Mouse (Mus musculus) intestine, embryonic 16.5 days (tissue): ENCODE measurements around the gene Rps5. TPM values are rescaled to one million over a fixed set of nuclear protein-coding genes. Genes with fewer than 3 reads are reported as not detected.

Experiments
- ATAC-seq: fragments of 200-750 bp; cut with Nextera tagmentation; 2 replicates; pipeline ENCODE4 v1.8.0; 2017; ENCODE audit warnings: moderate TSS enrichment, moderate library complexity
- H3K27ac ChIP-seq: fragments of 300-500 bp; sonication (generic); 2 replicates; pipeline ENCODE4 v1.5.1; 2014; ENCODE audit warnings: mild to moderate bottlenecking, low read length
- H3K27me3 ChIP-seq: fragments of 300-500 bp; sonication (generic); replicated peaks from 2 replicates; pipeline ENCODE4 v1.6.1; 2014; ENCODE audit warnings: low read length, control low read depth, mixed read lengths; ENCODE audit not compliant: control insufficient read depth, insufficient read depth
- H3K36me3 ChIP-seq: fragments of 300-500 bp; sonication (generic); 2 replicates; pipeline ENCODE4 v1.6.1; 2014; ENCODE audit warnings: low read length, control low read depth; ENCODE audit not compliant: control insufficient read depth, insufficient read depth
- H3K4me1 ChIP-seq: fragments of 300-500 bp; sonication (generic); 2 replicates; pipeline ENCODE4 v1.6.1; 2014; ENCODE audit warnings: low read length, control low read depth, mixed read lengths; ENCODE audit not compliant: control insufficient read depth, insufficient read depth
- H3K4me2 ChIP-seq: fragments of 300-500 bp; sonication (generic); 2 replicates; pipeline ENCODE4 v1.6.1; 2014; ENCODE audit warnings: low read depth, low read length, control low read depth
- H3K4me3 ChIP-seq: fragments of 300-500 bp; sonication (generic); 2 replicates; pipeline ENCODE4 v1.5.1; 2014; ENCODE audit warnings: mild to moderate bottlenecking, low read length
- H3K9ac ChIP-seq: fragments of 300-500 bp; sonication (generic); 2 replicates; pipeline ENCODE4 v1.6.1; 2014; ENCODE audit warnings: low read depth, low read length
- H3K9me3 ChIP-seq: fragments of 300-500 bp; sonication (generic); 2 replicates; pipeline ENCODE4 v1.6.1; 2016; ENCODE audit warnings: low read length, control low read depth; ENCODE audit not compliant: control insufficient read depth
- WGBS: fragments of 180-500 bp; shearing (Covaris S2); extraction: QIAGEN DNeasy Blood & Tissue Kit; methylation state at CpG from one replicate; pipeline ENCODE4 v1.1.7; 2014; 5-methylcytosine and 5-hydroxymethylcytosine counted together
- polyA plus RNA-seq: library from polyadenylated mRNA; unstranded; fragments of >200 nt; fragmentation: Nextera tagmentation; extraction: Ambion mirVana; gene quantifications from 2 replicates; pipeline ENCODE4 v1.2.1, GENCODE M21; 2015

Gene Rps5
- polyA plus RNA-seq, 1 experiment from 2014 or later: 1,023 TPM

DNA sequence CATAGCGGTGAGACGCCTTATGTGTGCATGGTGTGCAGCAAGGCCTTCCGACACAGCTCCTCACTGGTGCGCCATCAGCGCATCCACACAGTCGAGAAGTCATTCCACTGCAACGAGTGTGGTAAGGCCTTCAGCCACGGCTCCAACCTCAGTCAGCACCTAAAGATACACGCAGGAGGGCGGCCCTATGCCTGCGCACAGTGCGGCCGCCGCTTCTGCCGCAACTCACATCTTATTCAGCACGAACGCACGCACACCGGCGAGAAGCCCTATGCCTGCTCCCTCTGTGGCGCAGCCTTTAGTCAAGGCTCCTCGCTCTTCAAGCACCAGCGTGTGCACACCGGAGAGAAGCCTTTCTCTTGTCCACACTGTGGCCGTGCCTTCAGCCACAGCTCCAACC lies 48.8 kb downstream of the Rps5 start:
- Histone ChIP-seq H3K4me2 (no peak overlapping the region), H3K9me3 (no peaks in the 10 kb centered on the region), H3K4me1 (peaks cover 10% of the 10 kb centered on the region), H3K9ac (no peak overlapping the region), H3K36me3 (peaks cover 18% of the 10 kb centered on the region), H3K27ac (no peak overlapping the region), H3K27me3 (no peaks in the 10 kb centered on the region), H3K4me3 (no peak overlapping the region)
- WGBS: 92% methylated on average over 25 of the region's 25 CpGs
- ATAC-seq: no peak

Other genes with a start within 250 kb of the Rps5 start
- gene Vmn2r55, start 237.3 kb upstream of the Rps5 start, polyA plus RNA-seq: not detected in 2 replicates
- gene Vmn2r56, start 187.3 kb upstream of the Rps5 start, polyA plus RNA-seq: not detected in 2 replicates
- gene Zscan18, start 118.7 kb upstream of the Rps5 start, polyA plus RNA-seq: 3.4 and 4.0 TPM in 2 replicates
- gene Zfp329, start 103.4 kb upstream of the Rps5 start, polyA plus RNA-seq: 8.4 and 8.8 TPM in 2 replicates
- gene Zfp110, start 87.5 kb upstream of the Rps5 start, polyA plus RNA-seq: 27.1 and 27.7 TPM in 2 replicates
- 2.2 and 2.9 TPM in 2 replicates for gene Zfp128, start 41.1 kb upstream of the Rps5 start, polyA plus RNA-seq
- gene Zscan22, start 24.5 kb upstream of the Rps5 start, polyA plus RNA-seq: 13.3 and 13.5 TPM in 2 replicates
- 0.18 and 0.27 TPM in 2 replicates for gene Rnf225, start 5.1 kb downstream of the Rps5 start, polyA plus RNA-seq
- gene Zfp324, start 43.5 kb downstream of the Rps5 start, polyA plus RNA-seq: 7.8 TPM in 2 replicates
- 5.9 and 6.1 TPM in 2 replicates for gene Zfp446, start 55.6 kb downstream of the Rps5 start, polyA plus RNA-seq
- gene Slc27a5, start 75.9 kb downstream of the Rps5 start, polyA plus RNA-seq: 0.84 and 0.89 TPM in 2 replicates
- gene Trim28, start 76.8 kb downstream of the Rps5 start, polyA plus RNA-seq: 116 and 131 TPM in 2 replicates
- gene Zbtb45, start 87.7 kb downstream of the Rps5 start, polyA plus RNA-seq: 22.2 and 23.2 TPM in 2 replicates
- 199 and 202 TPM in 2 replicates for gene Chmp2a, start 112.5 kb downstream of the Rps5 start, polyA plus RNA-seq
- gene Ube2m, start 116.0 kb downstream of the Rps5 start, polyA plus RNA-seq: 19.5 and 25.0 TPM in 2 replicates
- gene Mzf1, start 132.5 kb downstream of the Rps5 start, polyA plus RNA-seq: 1.4 and 1.8 TPM in 2 replicates
- not detected in 2 replicates for gene Vmn1r85, start 172.9 kb downstream of the Rps5 start, polyA plus RNA-seq
- gene Vmn1r86, start 197.6 kb downstream of the Rps5 start, polyA plus RNA-seq: not detected in 2 replicates
- not detected in 2 replicates for gene Vmn1r87, start 217.9 kb downstream of the Rps5 start, polyA plus RNA-seq
- not detected in 2 replicates for gene Vmn1r88, start 237.3 kb downstream of the Rps5 start, polyA plus RNA-seq